Mouse (Mus musculus) MEL (cell line): Measurements from ENCODE around the gene Tmem100. TPM values are rescaled to one million over a fixed set of nuclear protein-coding genes. Genes with fewer than 3 reads are reported as not detected.

Source experiments
- DNase-seq: peaks from one replicate; pipeline ENCODE4 v3.0.0; 2011; ENCODE audit warnings: low read depth, low spot score
- H3K27ac ChIP-seq: 2 replicates; pipeline ENCODE4 v1.5.1; 2012; ENCODE audit warnings: low read depth, mild to moderate bottlenecking, control low read depth, low read length, moderate library complexity; ENCODE audit not compliant: control insufficient read depth
- H3K27me3 ChIP-seq, 2 experiments: fragments of 150-350 bp in 1 of 2; sonication (generic) in 1 of 2; 2 replicates each; pipeline ENCODE4 v1.6.1; 2012; ENCODE audit warnings: low read length in 2 of 2, mild to moderate bottlenecking in 2 of 2, improper control_type of control experiment in 1 of 2, moderate library complexity in 1 of 2; ENCODE audit not compliant: insufficient read depth in 2 of 2, control insufficient read depth in 1 of 2
- H3K36me3 ChIP-seq, 2 experiments: 2 replicates each; pipeline ENCODE4 v1.6.1; 2012 to 2014; ENCODE audit warnings: low read length in 2 of 2, improper control_type of control experiment in 1 of 2, inconsistent platforms in 1 of 2, mild to moderate bottlenecking in 1 of 2; ENCODE audit not compliant: insufficient read depth in 2 of 2, control insufficient read depth in 1 of 2
- H3K4me1 ChIP-seq, 2 experiments: fragments of 150-350 bp in 1 of 2; sonication (generic) in 1 of 2; 2 replicates each; pipeline ENCODE4 v1.6.1; 2012; ENCODE audit warnings: low read length in 2 of 2, improper control_type of control experiment in 1 of 2, mild to moderate bottlenecking in 1 of 2; ENCODE audit not compliant: insufficient read depth in 2 of 2, control insufficient read depth in 1 of 2
- H3K4me3 ChIP-seq, 2 experiments: fragments of 150-350 bp in 1 of 2; sonication (generic) in 1 of 2; 2 replicates each; pipeline ENCODE4 v1.5.1; 2012; ENCODE audit warnings: low read depth in 2 of 2, low read length in 2 of 2, mild to moderate bottlenecking in 2 of 2, moderate library complexity in 2 of 2, control low read depth in 1 of 2, improper control_type of control experiment in 1 of 2; ENCODE audit not compliant: control insufficient read depth in 1 of 2, insufficient read depth in 1 of 2
- H3K79me2 ChIP-seq: 2 replicates; pipeline ENCODE4 v1.6.1; 2012; ENCODE audit warnings: mild to moderate bottlenecking, low read length, moderate library complexity; ENCODE audit not compliant: control insufficient read depth, poor library complexity, insufficient read depth
- H3K9ac ChIP-seq: 2 replicates; pipeline ENCODE4 v1.6.1; 2012; ENCODE audit warnings: low read depth, mild to moderate bottlenecking, control low read depth, low read length, moderate library complexity; ENCODE audit not compliant: control insufficient read depth, poor library complexity, severe bottlenecking
- H3K9me3 ChIP-seq: fragments of 150-350 bp; sonication (generic); replicated peaks from 2 replicates; pipeline ENCODE4 v1.6.1; 2012; ENCODE audit warnings: mild to moderate bottlenecking, low read length, improper control_type of control experiment, moderate library complexity; ENCODE audit not compliant: insufficient read depth
- EP300 ChIP-seq, 2 experiments: IDR thresholded peaks; 2 replicates each; pipeline ENCODE4 v1.6.1; 2011; ENCODE audit warnings: improper control_type of control experiment in 2 of 2, low read length in 2 of 2, low read depth in 1 of 2, mild to moderate bottlenecking in 1 of 2
- ETS1 ChIP-seq: IDR thresholded peaks from 2 replicates; pipeline ENCODE4 v1.6.1; 2012; ENCODE audit warnings: low read depth, mild to moderate bottlenecking, inconsistent platforms, low read length, improper control_type of control experiment, moderate library complexity
- GATA1 ChIP-seq: IDR thresholded peaks from 2 replicates; pipeline ENCODE4 v1.6.1; 2011; ENCODE audit warnings: low read depth, low read length, improper control_type of control experiment
- HCFC1 ChIP-seq: IDR thresholded peaks from 2 replicates; pipeline ENCODE4 v1.6.1; 2012; ENCODE audit warnings: low read depth, mild to moderate bottlenecking, inconsistent platforms, low read length, improper control_type of control experiment, moderate library complexity
- JUND ChIP-seq: IDR thresholded peaks from 2 replicates; pipeline ENCODE4 v1.6.1; 2011; ENCODE audit warnings: low read depth, mild to moderate bottlenecking, improper control_type of control experiment, low read length
- MAX ChIP-seq: IDR thresholded peaks from 2 replicates; pipeline ENCODE4 v1.6.1; 2011; ENCODE audit warnings: low read length, improper control_type of control experiment
- MAZ ChIP-seq: IDR thresholded peaks from 2 replicates; pipeline ENCODE4 v1.6.1; 2012; ENCODE audit warnings: low read depth, mild to moderate bottlenecking, inconsistent platforms, low read length, improper control_type of control experiment
- MEF2A ChIP-seq: IDR thresholded peaks from 2 replicates; pipeline ENCODE4 v1.6.1; 2014; ENCODE audit warnings: low read depth, mild to moderate bottlenecking, inconsistent platforms, low read length, improper control_type of control experiment; ENCODE audit not compliant: poor library complexity, insufficient replicate concordance, severe bottlenecking; ENCODE audit errors: extremely low read depth
- MXI1 ChIP-seq: IDR thresholded peaks from 2 replicates; pipeline ENCODE4 v1.6.1; 2011; ENCODE audit warnings: mild to moderate bottlenecking, low read depth, low read length, improper control_type of control experiment
- MYB ChIP-seq: IDR thresholded peaks from 2 replicates; pipeline ENCODE4 v1.6.1; 2011; ENCODE audit warnings: mild to moderate bottlenecking, low read depth, low read length, improper control_type of control experiment
- NRF1 ChIP-seq: IDR thresholded peaks from 2 replicates; pipeline ENCODE4 v1.6.1; 2014; ENCODE audit warnings: low read depth, mild to moderate bottlenecking, inconsistent platforms, low read length, improper control_type of control experiment, moderate library complexity; ENCODE audit not compliant: poor library complexity, insufficient read depth, severe bottlenecking
- POLR2AphosphoS2 ChIP-seq: IDR thresholded peaks from 2 replicates; pipeline ENCODE4 v1.6.1; 2011; ENCODE audit warnings: low read length, improper control_type of control experiment
- POLR2AphosphoS5 ChIP-seq: IDR thresholded peaks from 2 replicates; pipeline ENCODE4 v1.6.1; 2012; ENCODE audit warnings: low read depth, borderline replicate concordance, mild to moderate bottlenecking, inconsistent platforms, low read length, moderate library complexity, mixed read lengths
- RCOR1 ChIP-seq: IDR thresholded peaks from 2 replicates; pipeline ENCODE4 v1.6.1; 2012; ENCODE audit warnings: low read depth, mild to moderate bottlenecking, inconsistent platforms, low read length, improper control_type of control experiment
- SMC3 ChIP-seq: IDR thresholded peaks from 2 replicates; pipeline ENCODE4 v1.6.1; 2011; ENCODE audit warnings: low read depth, low read length, improper control_type of control experiment
- TCF12 ChIP-seq: IDR thresholded peaks from 2 replicates; pipeline ENCODE4 v1.6.1; 2014; ENCODE audit warnings: low read depth, mild to moderate bottlenecking, inconsistent platforms, low read length, improper control_type of control experiment, moderate library complexity
- UBTF ChIP-seq: IDR thresholded peaks from 2 replicates; pipeline ENCODE4 v1.6.1; 2012; ENCODE audit warnings: low read depth, mild to moderate bottlenecking, inconsistent platforms, low read length, improper control_type of control experiment, moderate library complexity, borderline replicate concordance; ENCODE audit not compliant: insufficient read depth
- USF1 ChIP-seq: IDR thresholded peaks from 2 replicates; pipeline ENCODE4 v1.6.1; 2014; ENCODE audit warnings: low read depth, mild to moderate bottlenecking, inconsistent platforms, low read length, improper control_type of control experiment, moderate library complexity
- ZC3H11A ChIP-seq: IDR thresholded peaks from 2 replicates; pipeline ENCODE4 v1.6.1; 2012; ENCODE audit warnings: low read depth, mild to moderate bottlenecking, inconsistent platforms, low read length, improper control_type of control experiment
- ZMIZ1 ChIP-seq: IDR thresholded peaks from 2 replicates; pipeline ENCODE4 v1.6.1; 2012; ENCODE audit warnings: low read depth, mild to moderate bottlenecking, inconsistent platforms, low read length, improper control_type of control experiment, moderate library complexity
- ZNF384 ChIP-seq: IDR thresholded peaks from 2 replicates; pipeline ENCODE4 v1.6.1; 2012; ENCODE audit warnings: low read depth, mild to moderate bottlenecking, inconsistent platforms, low read length, improper control_type of control experiment
- polyA plus RNA-seq, 2 experiments: library from polyadenylated mRNA; stranded (reverse) in 1 of 2; unstranded in 1 of 2; fragments of >175 nt in 1 of 2; fragments of >200 nt in 1 of 2; gene quantifications; 2 replicates each; pipeline versions ENCODE4 v1.2.1 to v1.2.4; 2012; ENCODE audit warnings: low replicate concordance in 2 of 2, low read depth in 1 of 2; ENCODE audit not compliant: insufficient read length in 2 of 2, insufficient read depth in 1 of 2, missing spikeins in 1 of 2
- total RNA-seq: library from RNA; depleted of rRNA; stranded (reverse); fragments of 300-350 nt; gene quantifications from 2 replicates; pipeline ENCODE4 v1.2.3, GENCODE M21; 2012

Gene Tmem100
- total and polyA plus RNA-seq, 3 experiments, result not detected

DNA sequence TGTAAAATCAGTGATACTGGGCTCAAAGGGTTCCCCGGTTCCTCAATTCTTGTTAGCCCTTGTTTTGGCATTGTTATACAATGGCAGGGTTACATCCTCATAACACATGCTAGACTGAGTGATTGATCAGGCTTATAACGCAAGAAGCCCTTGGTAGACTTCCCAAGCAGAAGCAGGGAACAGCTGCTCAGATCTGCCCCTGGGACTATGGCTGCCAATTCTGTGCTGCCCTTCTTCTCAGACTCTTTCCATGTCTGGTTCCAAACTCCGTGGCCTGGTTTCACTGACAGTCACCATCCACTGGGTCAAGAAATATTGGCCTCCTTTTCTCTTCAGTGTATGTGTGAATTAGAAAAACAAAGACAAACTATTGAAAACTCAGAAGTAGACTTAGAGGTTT, 46.5 kb downstream of the Tmem100 start:
- H3K9ac ChIP-seq, result no peak overlapping the region
- no peaks in the 10 kb centered on the region for H3K4me1 ChIP-seq
- no peak overlapping the region for H3K4me3 ChIP-seq
- H3K36me3 ChIP-seq, result no peaks in the 10 kb centered on the region
- no peak overlapping the region for H3K27ac ChIP-seq
- TF ChIP-seq USF1, result no peak
- TF ChIP-seq POLR2AphosphoS2, result no peak
- TF ChIP-seq TCF12, result no peak
- no peak for TF ChIP-seq JUND
- no peak for TF ChIP-seq EP300 (IDR thresholded peaks at IDR 0.05; ENCODE audit: low read depth in 1 of 2, low read length in 2 of 2)
- TF ChIP-seq NRF1, result no peak
- no peak for TF ChIP-seq HCFC1
- TF ChIP-seq UBTF, result no peak
- TF ChIP-seq ZNF384, result no peak
- no peak for TF ChIP-seq MXI1
- no peak for TF ChIP-seq SMC3
- TF ChIP-seq MEF2A, result no peak
- no peak for TF ChIP-seq ZMIZ1
- TF ChIP-seq RCOR1, result no peak
- no peak for TF ChIP-seq GATA1
- TF ChIP-seq MYB, result no peak
- TF ChIP-seq ETS1, result no peak
- no peak for TF ChIP-seq MAZ
- no peaks in the 10 kb centered on the region for H3K79me2 ChIP-seq
- no peak for DNase-seq
- H3K9me3 ChIP-seq, result no peaks in the 10 kb centered on the region
- H3K27me3 ChIP-seq, result peaks cover 0 to 9% of the 10 kb centered on the region in 2 experiments; a peak in 3 of 4 replicates

DNA sequence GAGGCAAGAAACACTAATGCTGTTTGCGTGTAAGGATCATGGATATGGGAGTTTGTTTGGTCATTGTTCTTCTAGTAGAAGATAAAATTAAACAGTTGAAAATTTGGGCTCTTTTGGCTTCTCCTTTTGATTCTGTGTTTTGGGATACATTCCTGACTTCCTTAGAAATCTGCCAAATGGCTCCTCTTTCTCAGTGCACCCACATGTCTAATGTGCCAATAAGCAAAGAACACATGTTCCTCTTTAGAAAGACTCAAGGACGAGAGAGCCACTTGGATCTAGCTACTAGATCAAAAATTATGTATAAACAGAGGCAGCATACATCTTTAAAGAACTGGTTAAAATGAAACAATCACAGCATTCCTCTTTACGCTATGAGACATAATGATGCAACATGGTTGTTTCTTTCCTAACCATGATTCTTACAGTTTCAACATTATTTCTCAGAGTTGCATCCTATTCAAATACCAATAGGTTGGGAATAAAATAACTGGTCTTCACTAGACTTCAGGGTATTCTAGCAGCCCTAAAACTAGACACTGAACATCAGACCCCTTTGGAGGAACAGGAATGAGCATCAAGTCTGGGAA, 50.6 kb downstream of the Tmem100 start:
- no peaks in the 10 kb centered on the region for H3K4me1 ChIP-seq
- H3K27me3 ChIP-seq, result peaks cover 0 to 6% of the 10 kb centered on the region in 2 experiments; a peak in 3 of 4 replicates

More for the DNA sequence above, 50.6 kb downstream of the Tmem100 start:
- Histone ChIP-seq H3K9me3 (no peaks in the 10 kb centered on the region), H3K36me3 (no peaks in the 10 kb centered on the region), H3K27ac (no peak overlapping the region), H3K4me3 (no peak overlapping the region), H3K79me2 (no peaks in the 10 kb centered on the region)
- no peak for TF ChIP-seq USF1
- no peak for TF ChIP-seq ZC3H11A
- no peak for TF ChIP-seq POLR2AphosphoS5
- no peak for TF ChIP-seq MAX
- TF ChIP-seq ZNF384, result no peak
- TF ChIP-seq, all 39 proteins: peak for 0
- no peak for DNase-seq
- no peak overlapping the region for H3K9ac ChIP-seq
